In genomic region chr15:102625687-102626055, GRCm38 (mm10) we compare ENCODE assay signal across 7 mouse cellular contexts. TPM values are rescaled to one million over a fixed set of nuclear protein-coding genes. Genes with fewer than 3 reads are reported as not detected.
A peak's percentile ranks its signal among the peaks of the same experiment; 100 is the strongest.
DNase-seq lines count a peak whose midpoint lies in the region; ATAC-seq and TF ChIP-seq lines count a peak whose summit lies in the region.

No protein-coding gene starts in this region.

- ATAC-seq in lung, embryonic 14.5 days (ENCODE audit: insufficient read depth): peak; percentile 29
- peak; percentile 40; the same call in 1 of the 2 replicates for ATAC-seq in embryonic facial prominence, embryonic 11.5 days (replicated peaks; ENCODE audit: insufficient number of reproducible peaks, low FRiP score, low TSS enrichment, low read depth)
- ATAC-seq in hematopoietic stem cell, adult 5-6 weeks (replicated peaks in 1 of 2; ENCODE audit: insufficient read depth in 1 of 2, low FRiP score in 2 of 2, low TSS enrichment in 1 of 2, low read depth in 1 of 2, poor library complexity in 2 of 2, severe bottlenecking in 2 of 2): peak; percentile 58 to 73
- no peak; the same call in 1 of the 2 replicates for ATAC-seq in liver, embryonic 15.5 days (ENCODE audit: insufficient read depth)

- H3K4me3 ChIP-seq in lung, embryonic 14.5 days (ENCODE audit: low read depth, low read length): peak overlapping the region; percentile 65
- peak overlapping the region; percentile 69 for H3K4me3 ChIP-seq in embryonic facial prominence, embryonic 11.5 days (ENCODE audit: low read depth, low read length)
- peak overlapping the region; percentile 82 for H3K4me3 ChIP-seq in liver, embryonic 15.5 days (replicated peaks)

- no peak for TF ChIP-seq CTCF in lung, embryonic 14.5 days (IDR thresholded peaks at IDR 0.05; ENCODE audit: low read depth)

- no peaks in the 10 kb centered on the region for H3K27me3 ChIP-seq in lung, embryonic 14.5 days (ENCODE audit: insufficient read depth, low read length)
- H3K27me3 ChIP-seq in embryonic facial prominence, embryonic 11.5 days (ENCODE audit: control insufficient read depth, insufficient read depth, low read length): no peaks in the 10 kb centered on the region
- no peaks in the 10 kb centered on the region; the same call in 1 of the 2 replicates for H3K27me3 ChIP-seq in liver, embryonic 15.5 days
- no peaks in the 10 kb centered on the region for H3K27me3 ChIP-seq in splenic B cell, adult 2 months (ENCODE audit: control insufficient read depth, insufficient read depth, low read length, poor library complexity, severe bottlenecking)

- H3K27ac ChIP-seq in lung, embryonic 14.5 days (ENCODE audit: low read depth): peak overlapping the region; percentile 99
- H3K27ac ChIP-seq in embryonic facial prominence, embryonic 11.5 days (replicated peaks; ENCODE audit: low read depth, low read length): peak overlapping the region; percentile 96
- peak overlapping the region; percentile 95 for H3K27ac ChIP-seq in liver, embryonic 15.5 days (replicated peaks)

- WGBS in lung, embryonic 14.5 days: 0% methylated on average over 18 of the region's 18 CpGs
- WGBS in embryonic facial prominence, embryonic 11.5 days: 3% methylated on average over 18 of the region's 18 CpGs
- under 1% methylated on average over 18 of the region's 18 CpGs for WGBS in liver, embryonic 15.5 days (ENCODE audit: insufficient replicate concordance)

- H3K4me1 ChIP-seq in lung, embryonic 14.5 days (ENCODE audit: insufficient read depth): peaks cover 13% of the 10 kb centered on the region
- no peaks in the 10 kb centered on the region for H3K4me1 ChIP-seq in embryonic facial prominence, embryonic 11.5 days (ENCODE audit: control insufficient read depth, insufficient read depth, low read length)
- H3K4me1 ChIP-seq in liver, embryonic 15.5 days (replicated peaks): peaks cover 32% of the 10 kb centered on the region

- H3K4me2 ChIP-seq in lung, embryonic 14.5 days: peak overlapping the region; percentile 61
- peak overlapping the region; percentile 74 for H3K4me2 ChIP-seq in embryonic facial prominence, embryonic 11.5 days (ENCODE audit: low read depth, low read length)
- peak overlapping the region; percentile 87 for H3K4me2 ChIP-seq in liver, embryonic 15.5 days

- H3K9ac ChIP-seq in lung, embryonic 14.5 days: peak overlapping the region; percentile 80
- H3K9ac ChIP-seq in embryonic facial prominence, embryonic 11.5 days (replicated peaks; ENCODE audit: low read length): peak overlapping the region; percentile 86
- H3K9ac ChIP-seq in liver, embryonic 15.5 days: peak overlapping the region; percentile 82

- H3K36me3 ChIP-seq in lung, embryonic 14.5 days (ENCODE audit: insufficient read depth): 0 out of 2 replicates have a peak, but pooled peaks cover 2% of the 10 kb centered on the region
- no peaks in the 10 kb centered on the region for H3K36me3 ChIP-seq in embryonic facial prominence, embryonic 11.5 days (replicated peaks; ENCODE audit: control insufficient read depth, insufficient read depth, low read depth, low read length)
- H3K36me3 ChIP-seq in liver, embryonic 15.5 days (replicated peaks): no peaks in the 10 kb centered on the region
- H3K36me3 ChIP-seq in splenic B cell, adult 2 months (ENCODE audit: control insufficient read depth, insufficient read depth, low read length, poor library complexity, severe bottlenecking): no peaks in the 10 kb centered on the region

- no peak for DNase-seq in lung, embryonic 14.5 days
- no peak for DNase-seq in lung, postnatal 4 days
- DNase-seq in embryonic facial prominence, embryonic 11.5 days (ENCODE audit: low spot score): peak; percentile 54
- DNase-seq in splenic B cell, adult 2 months (ENCODE audit: low read depth, low spot score): peak; percentile 90
- DNase-seq in retina, postnatal 1 day: no peak

- H3K9me3 ChIP-seq in lung, embryonic 14.5 days (ENCODE audit: low read depth, low read length): no peaks in the 10 kb centered on the region
- no peaks in the 10 kb centered on the region for H3K9me3 ChIP-seq in embryonic facial prominence, embryonic 11.5 days (replicated peaks; ENCODE audit: control insufficient read depth, low read length)
- H3K9me3 ChIP-seq in liver, embryonic 15.5 days (replicated peaks): no peaks in the 10 kb centered on the region

RNA-seq across cellular contexts. Expression of gene Atf7, which starts 0.4 kb away (rescaled TPM):
- 43.5 and 44.3 TPM in 2 replicates for polyA plus RNA-seq in lung, embryonic 14.5 days (2014; fragmentation: Nextera tagmentation; extraction: Ambion mirVana)
- 13.7 and 17.4 TPM in 2 replicates for polyA plus RNA-seq in embryonic facial prominence, embryonic 11.5 days (2014; fragmentation: Nextera tagmentation; extraction: Ambion mirVana)
- 24.9 and 59.6 TPM in 2 replicates for total RNA-seq in hematopoietic stem cell, adult 5-6 weeks (2017)
- 8.8 and 10.5 TPM in 2 replicates for polyA plus RNA-seq in liver, embryonic 15.5 days (2015; fragmentation: Nextera tagmentation; extraction: Ambion mirVana)

RNA-seq across cellular contexts. Expression of gene Gm28047, which starts 0.8 kb away (rescaled TPM):
- polyA plus RNA-seq in lung, embryonic 14.5 days (2014; fragmentation: Nextera tagmentation; extraction: Ambion mirVana): not detected in 2 replicates
- polyA plus RNA-seq in embryonic facial prominence, embryonic 11.5 days (2014; fragmentation: Nextera tagmentation; extraction: Ambion mirVana): 0.20 and 0.21 TPM in 2 replicates
- total RNA-seq in hematopoietic stem cell, adult 5-6 weeks (2017): 1.7 TPM in 1 of 2 replicates, not detected in the other
- polyA plus RNA-seq in liver, embryonic 15.5 days (2015; fragmentation: Nextera tagmentation; extraction: Ambion mirVana): not detected in 2 replicates

RNA-seq across cellular contexts. Expression of gene Atp5g2, which starts 46.5 kb away (rescaled TPM):
- 94.8 and 97.4 TPM in 2 replicates for polyA plus RNA-seq in lung, embryonic 14.5 days (2014; fragmentation: Nextera tagmentation; extraction: Ambion mirVana)
- polyA plus RNA-seq in embryonic facial prominence, embryonic 11.5 days (2014; fragmentation: Nextera tagmentation; extraction: Ambion mirVana): 60.4 and 79.9 TPM in 2 replicates
- 29.1 and 78.4 TPM in 2 replicates for total RNA-seq in hematopoietic stem cell, adult 5-6 weeks (2017)
- polyA plus RNA-seq in liver, embryonic 15.5 days (2015; fragmentation: Nextera tagmentation; extraction: Ambion mirVana): 26.9 and 29.4 TPM in 2 replicates

Comparison
In these comparisons a context has a peak if more than half of its experiments do, and no peak if none do; other contexts are left out.
1. DNase-seq: peak in embryonic facial prominence, embryonic 11.5 days (single experiment) and splenic B cell, adult 2 months (single experiment); none in lung, embryonic 14.5 days (single experiment), lung, postnatal 4 days (0 of 2) and retina, postnatal 1 day (single experiment).
2. Peak in every context shown above with its lines, with median percentiles within 50 percentile points of each other: H3K27ac ChIP-seq, H3K4me2 ChIP-seq, H3K4me3 ChIP-seq and H3K9ac ChIP-seq.